Mouse (Mus musculus): ENCODE data around the gene Zfp710.

DNA sequence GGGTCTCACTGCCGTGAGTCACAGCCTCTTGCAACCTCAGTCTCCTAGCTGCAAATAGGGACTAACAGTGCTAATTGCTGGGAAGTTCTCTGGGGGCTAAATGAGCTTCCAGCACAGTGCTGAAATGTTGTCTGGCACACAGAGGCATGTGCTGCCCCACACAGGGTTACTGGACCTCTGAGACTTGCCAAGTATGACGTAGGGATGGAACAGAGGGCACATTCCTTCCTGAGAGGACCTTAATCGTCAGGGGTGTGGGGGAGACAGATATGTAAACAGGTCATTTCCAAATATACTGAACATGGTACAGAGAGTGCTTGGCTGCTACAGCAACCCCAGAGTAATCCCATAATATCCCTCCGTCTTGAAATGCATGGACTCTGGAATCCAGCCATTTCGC, 96.5 kb downstream of the Zfp710 start:
- TF ChIP-seq CTCF (IDR thresholded peaks at IDR 0.05; ENCODE audit: extremely low read depth, insufficient read depth, insufficient read length, insufficient replicate concordance) (no peak), POLR2A (IDR thresholded peaks at IDR 0.05; ENCODE audit: low read depth, low read length) (no peak)
